Mouse (Mus musculus): Measurements from ENCODE around the gene Rps18.

- TF ChIP-seq CTCF (IDR thresholded peaks at IDR 0.05; ENCODE audit: borderline replicate concordance, extremely low read depth, insufficient read depth, insufficient read length), result no peak
- TF ChIP-seq POLR2A (IDR thresholded peaks at IDR 0.05; ENCODE audit: borderline replicate concordance, extremely low read depth, insufficient read depth, insufficient read length, poor library complexity, severe bottlenecking), result no peak
Measured at GRCm38 (mm10) chr17:33952879-33953278, 2.9 kb downstream of the Rps18 start.

Data from brain, embryonic 14.5 days (tissue).